Comparison of ENCODE assay signal across 18 mouse cellular contexts in the genomic region with DNA sequence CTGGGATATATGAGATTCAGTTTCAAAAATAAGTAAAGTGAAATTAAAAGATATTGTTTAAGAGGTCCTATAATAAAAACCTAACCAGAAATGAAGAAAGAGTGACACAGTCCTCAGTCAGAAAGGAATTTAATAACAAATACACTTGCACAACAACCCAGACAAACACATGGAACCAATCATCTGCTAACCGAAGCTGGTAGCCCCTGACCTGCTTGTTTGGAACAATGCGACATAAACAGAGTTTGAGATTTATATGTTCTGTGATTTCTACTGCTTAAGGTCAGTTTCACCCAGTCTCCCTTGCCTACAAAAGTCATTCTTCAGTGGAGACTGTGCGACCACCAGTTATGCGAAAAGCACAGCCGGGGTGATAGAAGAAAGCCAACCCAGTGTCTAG.
DNase-seq lines count a peak whose midpoint lies in the region; ATAC-seq and TF ChIP-seq lines count a peak whose summit lies in the region.
"Had no signal": no experiment of that assay in that cellular context is flagged by ENCODE, and none has a peak within 500 bp of the region (broad histone marks: within the 10 kb centered on the region; RNA-seq: fewer than 3 reads in every experiment).

No protein-coding gene starts in this region.

- no peaks in the 10 kb centered on the region for H3K36me3 ChIP-seq in heart, embryonic 10.5 days
- H3K36me3 ChIP-seq in kidney, postnatal 0 days (ENCODE audit: insufficient read depth, low read length) = no peaks in the 10 kb centered on the region
- H3K36me3 ChIP-seq in kidney, embryonic 15.5 days = no peaks in the 10 kb centered on the region
- H3K36me3 ChIP-seq in midbrain, embryonic 10.5 days = no peaks in the 10 kb centered on the region
- no peaks in the 10 kb centered on the region for H3K36me3 ChIP-seq in midbrain, postnatal 0 days (ENCODE audit: insufficient read depth, low read length)
- H3K36me3 ChIP-seq: embryonic facial prominence, embryonic 13.5 days; hindbrain, embryonic 13.5 days had no signal

- peak; percentile 10 for DNase-seq in heart, embryonic 10.5 days (ENCODE audit: low spot score)
- DNase-seq in heart, adult 8-10 months (ENCODE audit: low spot score) = no peak
- DNase-seq in kidney, postnatal 0 days (ENCODE audit: low spot score) = peak; percentile 14
- no peak for DNase-seq in midbrain, embryonic 10.5 days (ENCODE audit: low spot score)
- DNase-seq in midbrain, postnatal 0 days (ENCODE audit: low spot score) = no peak
- no peak for DNase-seq in right cerebral cortex, postnatal 25 days
- DNase-seq: adrenal gland, postnatal 10 days; cerebellum, adult 11 months; cerebellum, adult 8-10 months; cerebellum, postnatal 14 days; embryo, embryonic 11 days; forebrain, postnatal 0 days; gastrocnemius, postnatal 14 days had no signal

- H3K27me3 ChIP-seq in heart, embryonic 10.5 days (ENCODE audit: insufficient read depth, poor library complexity, severe bottlenecking) = no peaks in the 10 kb centered on the region
- no peaks in the 10 kb centered on the region for H3K27me3 ChIP-seq in kidney, postnatal 0 days (ENCODE audit: insufficient read depth, low read length)
- H3K27me3 ChIP-seq in kidney, embryonic 15.5 days = no peaks in the 10 kb centered on the region
- no peaks in the 10 kb centered on the region for H3K27me3 ChIP-seq in midbrain, embryonic 10.5 days (ENCODE audit: low read depth, poor library complexity, severe bottlenecking)
- no peaks in the 10 kb centered on the region for H3K27me3 ChIP-seq in midbrain, postnatal 0 days (ENCODE audit: insufficient read depth, low read length)
- H3K27me3 ChIP-seq: embryonic facial prominence, embryonic 13.5 days had no signal

- WGBS in heart, embryonic 10.5 days = 90% methylated on average over 5 of the region's 5 CpGs
- WGBS in kidney, postnatal 0 days = 68% methylated on average over 5 of the region's 5 CpGs
- 73% methylated on average over 5 of the region's 5 CpGs for WGBS in kidney, embryonic 15.5 days
- WGBS in midbrain, embryonic 10.5 days = 92% methylated on average over 5 of the region's 5 CpGs
- 76% methylated on average over 5 of the region's 5 CpGs for WGBS in midbrain, postnatal 0 days

- no peak overlapping the region for H3K27ac ChIP-seq in heart, embryonic 10.5 days
- no peak overlapping the region for H3K27ac ChIP-seq in kidney, postnatal 0 days
- no peak overlapping the region for H3K27ac ChIP-seq in kidney, embryonic 15.5 days
- H3K27ac ChIP-seq in midbrain, embryonic 10.5 days (replicated peaks) = peak overlapping the region; percentile 73
- no peak overlapping the region for H3K27ac ChIP-seq in midbrain, postnatal 0 days (ENCODE audit: low read depth, low read length)
- H3K27ac ChIP-seq: embryonic facial prominence, embryonic 13.5 days; forebrain, embryonic 13.5 days; hindbrain, embryonic 13.5 days; hindbrain, postnatal 0 days had no signal

- H3K9ac ChIP-seq in kidney, postnatal 0 days (ENCODE audit: low read depth, low read length) = no peak overlapping the region
- no peak overlapping the region for H3K9ac ChIP-seq in kidney, embryonic 15.5 days
- H3K9ac ChIP-seq in midbrain, postnatal 0 days (replicated peaks; ENCODE audit: low read length, poor library complexity, severe bottlenecking) = no peak overlapping the region
- H3K9ac ChIP-seq: embryonic facial prominence, embryonic 13.5 days; forebrain, embryonic 13.5 days; forebrain, postnatal 0 days; hindbrain, embryonic 13.5 days had no signal

- H3K9me3 ChIP-seq in heart, embryonic 10.5 days = no peaks in the 10 kb centered on the region
- H3K9me3 ChIP-seq in kidney, postnatal 0 days (replicated peaks; ENCODE audit: low read length) = no peaks in the 10 kb centered on the region
- H3K9me3 ChIP-seq in kidney, embryonic 15.5 days (replicated peaks) = no peaks in the 10 kb centered on the region
- no peaks in the 10 kb centered on the region for H3K9me3 ChIP-seq in midbrain, embryonic 10.5 days (replicated peaks)
- no peaks in the 10 kb centered on the region for H3K9me3 ChIP-seq in midbrain, postnatal 0 days (ENCODE audit: low read length)
- H3K9me3 ChIP-seq: embryonic facial prominence, embryonic 13.5 days; hindbrain, embryonic 13.5 days had no signal

- TF ChIP-seq CTCF in kidney, postnatal 0 days (IDR thresholded peaks at IDR 0.05; ENCODE audit: low read depth) = no peak
- no peak for TF ChIP-seq CTCF in midbrain, postnatal 0 days (IDR thresholded peaks at IDR 0.05)

- H3K4me2 ChIP-seq in kidney, postnatal 0 days (ENCODE audit: low read length) = no peak overlapping the region
- no peak overlapping the region for H3K4me2 ChIP-seq in kidney, embryonic 15.5 days
- no peak overlapping the region for H3K4me2 ChIP-seq in midbrain, postnatal 0 days (ENCODE audit: low read depth, low read length, poor library complexity, severe bottlenecking)
- H3K4me2 ChIP-seq: embryonic facial prominence, embryonic 13.5 days; forebrain, embryonic 13.5 days; hindbrain, embryonic 13.5 days had no signal

- peaks cover 16% of the 10 kb centered on the region; the same call in 1 of the 2 replicates for H3K4me1 ChIP-seq in heart, embryonic 10.5 days
- no peaks in the 10 kb centered on the region for H3K4me1 ChIP-seq in kidney, postnatal 0 days (replicated peaks; ENCODE audit: insufficient read depth, low read length)
- 0 out of 2 replicates have a peak, but pooled peaks cover under 1% of the 10 kb centered on the region for H3K4me1 ChIP-seq in kidney, embryonic 15.5 days
- H3K4me1 ChIP-seq in midbrain, embryonic 10.5 days = peaks cover 57% of the 10 kb centered on the region
- 0 out of 2 replicates have a peak, but pooled peaks cover 3% of the 10 kb centered on the region for H3K4me1 ChIP-seq in midbrain, postnatal 0 days (ENCODE audit: insufficient read depth, low read length)

- no peak overlapping the region for H3K4me3 ChIP-seq in heart, embryonic 10.5 days
- no peak overlapping the region for H3K4me3 ChIP-seq in kidney, postnatal 0 days (replicated peaks; ENCODE audit: low read depth, low read length)
- no peak overlapping the region for H3K4me3 ChIP-seq in kidney, embryonic 15.5 days (replicated peaks)
- H3K4me3 ChIP-seq in midbrain, embryonic 10.5 days = no peak overlapping the region
- no peak overlapping the region for H3K4me3 ChIP-seq in midbrain, postnatal 0 days (ENCODE audit: low read depth, low read length)
- H3K4me3 ChIP-seq: embryonic facial prominence, embryonic 13.5 days; forebrain, embryonic 13.5 days; hindbrain, embryonic 13.5 days had no signal

- no peak for ATAC-seq in kidney, postnatal 0 days (replicated peaks; ENCODE audit: low FRiP score, low read depth)
- no peak for ATAC-seq in kidney, embryonic 15.5 days (replicated peaks; ENCODE audit: low FRiP score)
- ATAC-seq in midbrain, postnatal 0 days (ENCODE audit: low FRiP score) = no peak
- ATAC-seq: forebrain, embryonic 13.5 days; forebrain, postnatal 0 days; hindbrain, postnatal 0 days had no signal

Comparison
In these comparisons a context has a peak if more than half of its experiments do, and no peak if none do; other contexts are left out.
1. DNase-seq: peak in heart, embryonic 10.5 days (single experiment) and kidney, postnatal 0 days (single experiment); none in heart, adult 8-10 months (single experiment), midbrain, embryonic 10.5 days (single experiment), midbrain, postnatal 0 days (single experiment) and right cerebral cortex, postnatal 25 days (single experiment).